Mouse (Mus musculus): Measurements from ENCODE around the gene Slc39a9. TPM values are rescaled to one million over a fixed set of nuclear protein-coding genes. Genes with fewer than 3 reads are reported as not detected.

Gene Slc39a9
- total RNA-seq, 2 experiments from 2014 or later, result 11.8 to 14.2 TPM

DNA sequence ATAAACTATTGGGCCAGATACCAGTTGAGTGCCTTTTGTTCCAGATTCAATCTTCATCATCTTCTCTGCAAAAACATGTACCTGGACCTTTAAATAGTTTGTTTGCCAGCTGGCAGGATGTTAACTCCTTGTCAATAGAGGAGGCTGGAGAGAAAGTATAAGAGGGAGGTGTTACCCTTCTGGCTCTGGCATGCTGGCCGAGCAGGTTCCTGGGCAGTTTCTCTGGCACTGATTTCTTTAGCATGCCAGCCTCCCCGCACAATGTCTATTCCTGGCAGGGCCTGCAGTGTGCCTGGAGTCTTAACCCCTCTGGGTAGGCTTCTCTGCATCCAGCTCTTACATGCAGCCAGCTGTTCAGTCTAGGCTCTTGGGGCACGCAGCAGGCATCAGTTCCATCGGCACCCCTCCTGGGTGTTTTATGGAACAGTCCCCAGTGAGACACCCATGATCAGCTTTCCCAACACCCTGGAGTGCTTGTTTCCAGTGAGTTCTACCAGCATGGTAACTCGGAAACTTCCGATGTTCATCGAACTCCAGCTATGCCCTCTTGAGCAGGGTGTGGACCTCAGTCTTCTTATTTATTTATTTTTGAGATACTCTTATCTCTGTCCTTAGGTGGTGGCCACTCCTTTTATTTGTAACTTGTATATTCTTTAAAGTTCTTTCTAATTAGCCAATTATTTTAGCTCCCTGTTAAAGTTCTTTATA lies 10.4 kb downstream of the Slc39a9 start:
- DNase-seq, result peak; percentile 12

DNA sequence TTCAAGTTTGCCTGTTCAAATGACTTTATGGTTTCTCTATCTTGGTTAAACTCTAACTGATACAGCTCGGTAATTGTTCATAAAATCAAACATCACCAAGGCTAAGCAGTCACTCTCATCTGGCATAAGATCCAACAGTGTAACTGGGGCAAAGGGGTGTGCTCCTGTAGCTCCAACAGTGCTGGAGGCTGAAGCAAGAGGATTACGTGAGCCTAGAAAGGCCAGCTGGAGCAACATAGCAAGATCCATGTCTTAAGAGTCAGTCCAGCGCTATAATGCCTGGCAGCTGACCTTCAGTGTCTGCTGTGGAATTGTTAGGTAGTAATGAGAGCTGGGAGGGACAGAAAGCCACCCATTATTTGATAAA lies 11.0 kb downstream of the Slc39a9 start:
- DNase-seq, result no peak

DNA sequence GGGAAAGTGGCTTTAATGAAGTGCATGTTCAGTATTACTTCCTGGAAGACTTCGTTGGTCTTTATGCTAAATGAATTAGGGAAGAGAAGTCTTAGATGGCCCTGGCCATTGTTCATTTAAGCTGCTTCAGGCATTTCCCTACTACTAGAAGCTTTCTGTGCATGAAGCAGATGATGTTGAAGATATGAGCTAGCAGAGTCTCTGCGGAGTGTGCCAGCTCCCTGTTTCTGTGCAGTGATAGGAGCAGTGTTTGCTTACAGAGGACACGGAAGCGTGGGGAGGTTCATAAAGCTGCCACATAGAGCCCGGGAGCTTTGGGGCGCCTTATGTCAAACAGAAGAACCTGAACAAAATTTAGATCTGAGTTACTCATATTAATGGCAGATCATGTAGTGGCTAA lies 15.0 kb downstream of the Slc39a9 start:
- DNase-seq, result no peak

DNA sequence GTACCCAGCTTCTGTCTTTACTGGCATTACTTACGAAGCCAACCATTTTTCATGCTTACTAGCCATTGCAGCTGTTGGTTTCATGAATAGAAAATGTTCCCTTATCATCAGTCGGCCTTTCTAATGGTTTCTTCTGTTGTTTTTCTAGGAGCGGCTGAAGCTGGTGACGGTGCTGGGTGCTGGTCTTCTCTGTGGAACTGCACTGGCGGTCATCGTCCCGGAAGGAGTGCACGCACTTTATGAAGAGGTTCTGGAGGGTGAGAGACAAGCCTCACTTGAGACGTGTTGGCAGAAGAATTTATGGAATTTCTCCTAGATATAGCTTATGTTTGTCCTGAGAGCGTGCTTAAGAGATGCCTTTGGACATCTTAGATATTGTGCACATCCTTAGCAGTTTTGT lies 18.6 kb downstream of the Slc39a9 start:
- no peak for DNase-seq

DNA sequence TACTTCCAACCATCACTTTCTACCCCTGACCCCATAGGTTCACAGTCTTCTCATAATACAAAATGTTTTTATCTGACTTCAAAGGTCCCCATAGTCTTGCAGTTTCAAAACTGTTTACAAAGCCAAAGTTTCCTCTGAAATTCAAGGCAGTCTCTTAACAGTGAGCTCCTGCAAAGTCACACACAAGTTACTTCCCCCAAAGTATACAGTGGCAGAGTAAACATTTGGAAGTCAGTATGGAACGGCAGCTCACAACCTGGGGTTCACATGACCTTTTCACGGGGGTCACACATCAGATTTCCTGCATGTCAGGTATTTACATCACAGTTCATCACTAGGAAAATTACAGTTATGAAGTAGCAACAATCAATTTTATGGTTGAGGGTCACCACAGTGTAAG lies 20.3 kb downstream of the Slc39a9 start:
- DNase-seq, result no peak

DNA sequence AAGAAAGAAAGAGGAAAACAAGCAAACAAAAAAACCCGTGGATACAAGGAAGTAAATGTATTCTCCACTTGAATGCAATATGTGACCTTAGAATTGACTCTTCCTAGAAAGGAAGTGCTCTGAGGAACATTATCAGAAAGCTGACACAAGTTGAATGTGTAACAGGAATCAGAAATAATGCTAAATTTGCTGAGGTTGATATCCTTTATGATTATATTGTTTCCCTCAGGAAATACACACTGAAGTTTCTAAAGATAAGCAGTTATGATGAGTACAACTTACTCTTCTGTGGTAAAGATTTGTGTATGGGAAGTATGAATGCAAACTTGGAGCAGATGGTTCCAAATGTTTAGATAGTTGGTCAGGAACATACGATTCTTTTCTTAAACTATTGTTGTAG lies 24.7 kb downstream of the Slc39a9 start:
- no peak for DNase-seq

DNA sequence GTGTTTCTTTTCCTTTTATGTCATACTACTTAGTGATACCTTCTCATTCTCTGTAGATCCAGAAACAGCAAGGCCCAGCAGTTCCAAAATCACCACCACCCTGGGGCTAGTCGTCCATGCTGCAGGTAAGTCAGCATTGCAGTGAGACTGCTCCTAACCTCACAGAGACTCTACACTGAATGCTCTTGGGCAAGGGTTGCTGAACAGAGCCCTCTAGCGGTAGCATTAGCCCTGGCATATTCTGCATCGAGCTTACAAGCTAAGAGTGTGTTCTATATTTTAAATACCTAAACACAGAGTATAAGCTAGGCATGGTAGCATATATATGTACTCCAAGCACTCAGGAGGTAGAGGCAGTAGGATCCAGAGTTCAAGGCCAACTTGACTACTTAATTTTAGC lies 29.5 kb downstream of the Slc39a9 start:
- DNase-seq, result peak; percentile 33

DNA sequence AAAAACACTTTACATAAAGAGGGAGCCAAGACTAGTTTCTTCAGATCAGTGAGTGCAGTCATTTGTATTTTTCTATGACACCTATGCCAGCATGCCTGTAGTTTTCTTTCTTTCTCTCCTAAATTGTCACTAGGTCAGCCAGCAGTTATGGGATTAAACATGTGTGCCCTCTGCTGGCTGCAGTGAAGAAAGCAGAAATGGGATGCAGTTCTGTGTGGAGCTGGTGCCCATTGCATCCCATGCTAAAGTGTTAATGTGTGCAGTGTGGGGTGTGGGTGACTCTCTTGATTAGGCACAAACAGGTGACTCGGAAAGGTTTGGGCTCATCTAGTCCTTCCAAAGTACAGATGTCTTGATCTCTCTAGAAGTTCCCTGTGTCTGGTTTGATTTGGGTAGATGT lies 37.7 kb downstream of the Slc39a9 start:
- no peak for DNase-seq

DNA sequence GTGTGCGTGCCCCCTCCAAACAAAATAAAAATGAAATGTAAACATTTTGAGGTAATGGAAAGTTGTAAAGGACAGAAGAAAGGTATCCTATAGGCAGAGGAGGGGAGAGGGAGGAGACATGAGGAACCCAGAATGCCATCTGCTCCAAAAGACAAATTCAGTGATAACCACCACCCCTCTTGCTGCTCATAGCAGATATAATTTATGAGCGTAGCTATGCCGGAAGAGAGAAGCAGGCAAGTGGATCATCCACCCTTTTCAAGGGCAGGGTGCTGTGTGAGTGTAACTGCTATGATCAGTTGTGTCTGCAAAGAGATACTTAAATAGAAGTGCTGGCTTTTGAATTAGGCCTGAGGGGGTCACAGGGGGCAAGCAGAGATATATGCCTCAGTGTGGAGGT lies 39.9 kb downstream of the Slc39a9 start:
- DNase-seq, result no peak

DNA sequence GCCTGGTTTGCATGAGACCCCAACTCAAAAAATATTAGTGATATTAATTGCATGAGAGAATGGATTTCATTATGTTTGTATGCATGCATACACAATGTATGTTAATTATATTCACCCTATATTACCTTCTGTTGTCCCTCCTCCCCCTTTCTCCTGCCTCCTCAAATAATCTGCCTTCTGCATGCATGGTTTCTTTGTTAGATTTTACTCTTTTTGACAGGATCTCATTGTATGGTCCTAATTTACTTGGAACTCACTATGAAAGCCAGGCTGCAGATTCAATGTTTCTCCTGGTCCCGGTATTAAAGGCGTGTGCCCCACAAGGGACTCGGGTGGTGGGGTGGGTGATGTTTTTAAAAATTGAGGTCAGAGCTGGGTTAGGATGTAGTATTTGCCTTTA lies 40.6 kb downstream of the Slc39a9 start:
- DNase-seq, result no peak

DNA sequence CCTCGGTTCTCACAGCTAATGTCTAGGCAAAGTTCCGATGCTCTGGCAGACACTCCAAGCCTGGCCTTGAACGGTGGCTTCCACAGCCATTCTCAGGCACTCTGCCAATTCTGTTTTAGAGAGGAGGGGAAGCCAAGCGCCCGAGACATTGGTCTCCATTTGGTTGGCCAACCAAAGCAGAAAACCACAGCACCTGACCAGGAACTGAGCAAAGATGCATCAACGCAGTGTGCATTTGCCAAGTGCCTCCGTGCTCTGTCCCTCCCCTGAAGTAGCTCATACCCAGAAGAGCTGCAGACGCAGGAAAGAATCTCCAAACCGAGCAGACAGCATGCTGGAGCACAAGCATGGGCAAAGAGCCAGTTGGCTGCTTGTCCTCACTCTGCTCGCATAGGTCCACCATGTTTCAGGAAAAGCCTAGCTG lies 44.1 kb downstream of the Slc39a9 start:
- DNase-seq, result peak; percentile 25

DNA sequence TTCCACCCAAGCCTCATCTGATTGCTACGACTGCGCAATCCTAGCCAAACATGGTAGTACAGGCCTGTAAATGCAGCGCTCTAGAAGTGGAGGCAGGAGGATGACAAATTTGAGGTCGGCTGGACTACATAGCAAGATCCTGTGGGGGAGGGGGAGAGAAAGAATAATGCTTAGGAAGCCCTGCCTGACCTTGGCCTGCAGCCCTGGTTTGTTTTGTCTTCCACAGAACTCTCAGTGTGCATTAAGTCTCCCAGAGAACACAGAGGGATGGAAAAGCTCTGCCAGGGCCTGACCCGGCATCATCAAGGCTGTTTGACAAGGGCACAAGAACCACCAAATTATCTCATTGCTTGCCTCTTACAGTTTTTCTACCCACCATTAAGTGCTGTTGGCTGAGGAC lies 46.0 kb downstream of the Slc39a9 start:
- no peak for DNase-seq

DNA sequence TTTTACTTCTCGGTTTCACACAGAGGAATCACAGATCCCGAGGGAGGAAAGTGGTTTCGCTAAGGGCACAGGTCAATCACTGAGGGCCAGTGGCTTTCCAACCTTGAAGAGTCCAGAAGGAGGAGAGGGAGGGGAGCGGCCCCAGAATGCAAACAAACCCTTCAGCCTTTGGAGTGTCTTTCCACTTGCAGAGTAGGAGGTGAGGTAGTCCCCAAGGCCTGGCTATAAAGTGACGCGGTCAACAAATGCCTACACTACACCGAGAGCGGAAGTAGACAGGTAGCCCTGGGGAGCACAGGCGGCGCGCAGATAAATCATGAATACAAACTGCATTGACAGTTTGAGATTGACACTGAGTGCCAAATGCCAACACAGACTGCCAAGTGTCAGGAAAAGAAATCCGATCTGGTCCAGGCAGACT lies 48.0 kb downstream of the Slc39a9 start:
- no peak for DNase-seq

DNA sequence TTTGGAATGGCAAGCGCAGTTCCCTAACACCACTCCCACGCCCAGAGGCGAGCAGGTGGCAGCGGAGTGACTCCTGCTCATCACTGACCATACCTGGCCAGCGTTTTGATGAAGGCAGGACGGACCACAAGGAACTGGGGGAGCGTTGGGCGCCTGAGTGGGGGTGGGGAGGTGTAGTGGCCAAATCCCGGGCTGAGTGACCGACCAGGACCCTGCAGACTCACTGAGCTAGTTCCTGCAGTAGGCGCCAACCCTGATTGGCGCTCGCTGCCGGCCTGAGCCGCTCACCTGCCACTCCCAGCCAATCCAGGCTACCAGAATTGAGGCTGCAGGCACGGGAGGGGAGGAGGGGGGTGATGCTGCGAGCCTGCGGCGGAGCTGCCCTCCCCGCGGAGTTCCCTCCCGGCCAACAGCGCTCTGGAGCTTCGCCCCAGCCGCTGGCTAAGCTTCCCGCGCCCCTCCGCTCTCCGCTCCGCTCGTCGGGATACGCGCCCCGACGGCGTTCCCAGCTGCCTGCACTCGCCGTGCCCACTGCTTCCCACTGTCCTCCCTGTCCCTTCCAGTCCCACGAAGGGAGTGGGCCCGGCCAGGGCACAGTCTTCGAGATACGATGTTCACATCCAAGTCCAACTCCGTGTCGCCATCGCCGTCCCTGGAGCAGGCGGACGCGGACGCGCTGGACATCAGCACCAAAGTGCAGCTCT lies 48.7 kb downstream of the Slc39a9 start, which contains the start of gene Plekhd1:
Gene Plekhd1 (plus strand): TSS at position 323 of the 704 bp plus-strand sequence.
- DNase-seq, result peak; percentile 25

DNA sequence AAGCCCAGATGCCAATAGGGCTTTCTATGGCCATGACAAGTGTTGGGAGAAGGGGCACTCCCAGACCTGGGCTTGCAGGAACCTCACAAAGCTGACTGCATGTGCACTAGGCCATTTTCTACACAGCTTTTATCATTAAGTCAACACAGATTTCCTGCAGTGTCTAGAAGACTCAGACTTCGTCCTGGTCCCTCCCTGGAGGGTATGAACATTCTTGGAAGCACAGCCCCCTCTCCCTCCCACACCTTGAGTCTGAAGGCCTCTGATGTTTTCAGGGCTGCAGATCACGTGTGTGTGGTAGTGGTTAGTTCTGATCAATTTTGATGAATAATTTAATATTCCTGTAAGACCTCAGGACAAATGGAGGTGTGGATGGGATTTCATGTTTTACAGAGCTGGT lies 50.0 kb downstream of the Slc39a9 start:
- no peak for DNase-seq

DNA sequence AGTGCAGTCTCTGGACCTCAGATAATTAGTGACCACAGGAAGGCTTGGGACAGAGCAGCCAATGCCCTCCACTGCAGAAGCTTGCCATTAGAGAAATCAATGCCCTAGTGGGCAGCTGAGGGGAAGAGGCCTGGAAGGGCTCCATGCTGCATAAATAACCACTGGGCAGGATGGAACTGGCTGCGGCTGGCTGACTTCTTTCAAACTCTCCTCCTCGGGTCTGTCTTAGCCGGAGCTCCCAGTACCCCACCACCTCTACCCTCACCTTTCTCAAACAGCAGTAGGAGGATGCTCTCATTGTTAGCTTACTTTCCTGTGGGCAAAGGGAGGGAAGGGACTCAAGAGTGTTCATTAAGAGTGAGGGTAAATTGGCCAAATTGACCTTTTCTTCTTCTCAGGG lies 51.3 kb downstream of the Slc39a9 start:
- DNase-seq, result no peak

DNA sequence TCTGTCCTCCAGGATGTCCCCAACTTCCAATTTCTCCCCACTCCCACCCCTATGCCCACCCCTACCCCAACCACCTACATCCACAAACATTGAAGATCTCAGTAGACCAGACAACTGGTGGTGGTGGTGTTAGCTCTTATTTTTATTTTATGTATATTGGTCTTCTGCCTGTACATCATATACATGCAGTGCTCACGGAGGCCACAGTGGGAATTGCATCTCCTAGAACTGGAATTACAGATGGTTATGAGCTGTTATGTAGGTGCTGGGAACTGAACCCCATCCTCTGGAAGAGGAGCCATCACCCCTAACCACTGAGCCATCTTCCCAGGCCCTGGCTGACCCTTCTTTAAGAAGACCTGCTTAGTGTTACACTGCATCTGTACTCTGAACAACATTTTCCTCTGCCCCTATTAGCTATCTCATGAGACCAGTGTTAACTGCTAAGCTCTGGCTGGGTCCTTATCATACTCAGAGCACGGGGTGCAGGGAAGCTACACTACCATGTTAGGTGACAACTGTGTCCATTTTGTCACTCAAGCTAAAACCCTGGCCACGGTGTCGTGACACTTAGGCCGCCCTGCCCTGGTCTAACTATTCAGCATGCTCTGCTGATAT lies 55.0 kb downstream of the Slc39a9 start:
- DNase-seq, result no peak

DNA sequence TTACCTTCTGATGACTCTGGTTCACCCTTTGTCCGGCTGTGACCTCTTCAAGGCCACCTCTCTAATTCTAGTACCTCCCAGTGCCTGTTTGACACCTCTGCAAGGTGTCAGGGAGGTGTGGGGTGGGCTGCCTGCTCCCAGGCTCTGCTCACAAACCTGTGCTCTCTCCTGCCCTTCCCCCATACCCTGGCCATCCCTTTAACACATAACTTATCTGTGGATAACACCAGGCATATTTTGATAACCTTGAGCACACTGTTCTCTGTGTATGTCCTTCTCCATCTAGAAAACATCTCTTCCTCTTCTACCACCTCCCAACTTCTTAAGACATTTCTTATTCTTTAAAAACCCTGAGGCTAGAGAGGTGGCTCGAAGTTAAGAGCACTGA lies 55.5 kb downstream of the Slc39a9 start:
- no peak for DNase-seq

DNA sequence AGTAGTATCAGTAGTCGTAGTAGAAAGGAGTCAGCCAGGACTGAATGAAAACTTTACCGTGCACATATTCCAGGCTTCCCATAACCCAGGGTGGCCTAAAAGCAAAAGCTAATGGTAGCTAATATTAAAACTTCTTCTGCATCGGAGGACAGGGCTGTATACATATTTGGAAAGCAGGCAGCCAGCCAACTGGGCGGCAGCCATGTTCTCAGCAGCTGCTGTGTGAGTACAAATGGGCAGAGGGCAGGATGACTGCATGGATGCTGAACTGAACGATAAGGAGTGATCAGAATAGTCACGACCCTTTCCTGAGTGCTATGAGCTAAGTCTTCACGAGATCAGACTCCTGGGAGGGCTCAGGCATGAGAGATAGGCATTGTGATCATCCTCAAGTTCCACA lies 57.6 kb downstream of the Slc39a9 start:
- no peak for DNase-seq

DNA sequence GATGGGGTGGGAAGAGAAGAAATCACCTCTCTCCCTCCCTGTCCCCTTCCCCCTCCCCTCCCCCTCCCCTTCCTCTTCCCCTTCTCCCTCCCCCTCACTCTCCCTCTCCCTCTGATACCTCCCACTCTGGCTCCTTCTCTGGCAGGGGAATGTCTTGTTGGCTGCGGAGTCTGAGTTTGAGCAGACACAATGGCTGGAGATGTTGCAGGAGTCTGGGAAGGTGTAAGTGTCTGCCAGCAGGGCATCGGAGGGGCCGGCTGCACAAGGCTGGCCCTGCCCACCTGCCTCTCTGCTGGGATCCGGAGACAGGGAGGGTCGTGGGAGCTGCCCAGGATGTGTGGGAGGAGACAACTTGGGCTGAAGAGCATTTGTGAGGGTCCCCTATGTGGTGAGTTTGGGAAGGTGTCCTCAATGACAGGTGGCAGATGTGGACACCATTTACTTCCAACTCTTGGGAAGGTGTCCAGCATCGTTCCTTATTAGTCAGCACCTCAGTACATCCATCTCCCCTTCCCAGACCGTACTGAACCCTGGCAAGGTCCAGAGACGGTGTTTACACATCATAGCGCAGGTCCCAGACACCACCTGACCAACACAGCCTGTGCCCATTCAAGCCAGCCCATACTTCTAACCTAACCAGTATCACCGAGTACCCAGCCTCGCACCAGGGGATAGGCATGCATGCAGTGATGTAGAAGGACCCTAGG lies 62.7 kb downstream of the Slc39a9 start:
- no peak for DNase-seq

DNA sequence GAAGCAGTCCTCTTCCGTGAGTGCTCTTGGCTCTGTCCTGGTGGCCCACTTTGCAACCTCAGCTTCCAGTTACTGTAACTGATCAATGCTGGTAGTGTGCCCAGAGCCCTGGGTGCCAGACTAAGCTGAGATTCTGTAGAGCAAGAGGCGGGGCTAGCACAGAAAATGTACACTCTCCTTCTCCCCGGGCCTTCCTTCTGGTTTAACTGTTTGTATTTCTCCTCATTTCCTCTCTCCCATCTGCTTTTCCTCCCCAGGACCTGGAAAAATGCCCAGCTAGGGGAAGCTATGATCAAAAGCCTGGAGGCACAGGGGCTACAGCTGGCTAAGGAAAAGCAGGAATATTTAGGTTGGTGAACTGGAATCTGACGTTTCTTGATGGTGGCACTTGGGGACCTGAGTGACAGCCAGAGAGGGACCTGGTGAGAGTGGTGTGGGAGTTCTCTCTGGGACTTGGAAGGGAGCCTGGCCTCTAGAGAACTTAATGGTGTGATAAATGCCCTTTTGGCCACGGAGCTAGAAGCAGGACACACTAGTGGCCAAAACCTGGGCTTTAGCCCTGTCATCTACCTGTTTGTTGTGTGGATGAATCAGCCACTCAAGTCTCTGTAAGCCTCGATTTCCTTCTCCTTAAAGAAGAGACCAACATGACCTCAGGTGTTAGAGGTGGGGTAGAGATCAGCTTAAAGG lies 63.4 kb downstream of the Slc39a9 start:
- no peak for DNase-seq

DNA sequence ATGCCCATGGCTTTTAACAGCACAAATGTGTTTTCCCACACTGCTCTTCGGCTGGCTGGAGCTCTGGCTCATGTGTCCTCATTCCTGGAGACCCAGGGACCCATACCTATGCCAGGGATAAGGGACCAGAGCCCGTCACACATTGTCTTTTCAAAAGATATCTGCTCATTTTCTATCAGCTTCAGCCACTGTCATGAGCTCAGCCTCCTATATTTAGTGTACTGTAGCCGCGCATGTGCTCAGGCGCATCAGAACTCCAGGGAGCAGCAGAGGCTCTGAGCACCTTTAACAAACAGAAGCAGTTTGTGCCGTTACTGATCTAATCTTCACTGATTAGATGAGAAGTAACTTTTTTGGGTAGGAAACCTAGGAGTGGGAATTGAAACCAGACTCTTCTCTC lies 72.2 kb downstream of the Slc39a9 start:
- no peak for DNase-seq

Data from gastrocnemius, postnatal 10 days (tissue).